Mouse (Mus musculus) layer of hippocampus, adult 2 months (tissue): Measurements from ENCODE around the gene Fkrp. TPM values are rescaled to one million over a fixed set of nuclear protein-coding genes. Genes with fewer than 3 reads are reported as not detected.
A peak's percentile ranks its signal among the peaks of the same experiment; 100 is the strongest.

Experiments used
- DNase-seq, 2 experiments: peaks; one replicate each; pipeline ENCODE4 v3.0.0; 2022; ENCODE audit warnings: low spot score in 2 of 2
- H3K27ac ChIP-seq: fragments of 200-600 bp; 2 replicates; pipeline ENCODE4 v1.8.1; 2022
- H3K4me3 ChIP-seq: fragments of 200-600 bp; 2 replicates; pipeline ENCODE4 v1.8.1; 2022; ENCODE audit warnings: mild to moderate bottlenecking
- CTCF ChIP-seq: fragments of 200-600 bp; conservative IDR thresholded peaks from 2 replicates; pipeline ENCODE4 v1.8.1; 2022; ENCODE audit warnings: antibody characterized with exemption, mild to moderate bottlenecking, moderate library complexity
- total RNA-seq, 2 experiments: library from RNA; stranded (reverse); gene quantifications; 2 replicates each; pipeline ENCODE4 v1.2.3; 2021

The Fkrp gene
- total RNA-seq, 2 experiments from 2014 or later, result 46.7 to 49.5 TPM

GRCm38 (mm10) chr7:16780825-16781554 is 35.5 kb downstream of the Fkrp start, which contains the start of gene Slc1a5:
Gene Slc1a5, plus strand, starts transcription at chr7:16781340.
- no peak; the same call in 1 of the 2 replicates for TF ChIP-seq CTCF
- DNase-seq, result peak; percentile 54 to 63
- Histone ChIP-seq H3K27ac (no peak within 1 kb of the TSS), H3K4me3 (peak within 1 kb of the TSS; percentile 58)

GRCm38 (mm10) chr7:16780076-16780475 is 36.5 kb downstream of the Fkrp start:
- H3K4me3 ChIP-seq, result no peak overlapping the region
- TF ChIP-seq CTCF, result no peak

GRCm38 (mm10) chr7:16775888-16776287 is 40.6 kb downstream of the Fkrp start:
- no peak overlapping the region for H3K27ac ChIP-seq
- no peak overlapping the region for H3K4me3 ChIP-seq
- TF ChIP-seq CTCF, result no peak

More at GRCm38 (mm10) chr7:16780076-16780475, 36.5 kb downstream of the Fkrp start:
- H3K27ac ChIP-seq, result no peak overlapping the region
- no peak for DNase-seq

GRCm38 (mm10) chr7:16766443-16766842 is 50.1 kb downstream of the Fkrp start:
- TF ChIP-seq CTCF, result no peak
- no peak overlapping the region for H3K4me3 ChIP-seq
- H3K27ac ChIP-seq, result no peak overlapping the region
- no peak for DNase-seq

More at GRCm38 (mm10) chr7:16775888-16776287, 40.6 kb downstream of the Fkrp start:
- no peak for DNase-seq

GRCm38 (mm10) chr7:16763463-16764218 is 52.9 kb downstream of the Fkrp start:
- Histone ChIP-seq H3K4me3 (no peak overlapping the region), H3K27ac (no peak overlapping the region)
- no peak for TF ChIP-seq CTCF
- DNase-seq, result no peak

- Histone ChIP-seq H3K27ac (0 out of 2 replicates have a peak overlapping the region, but pooled peaks have one; percentile 18), H3K4me3 (no peak overlapping the region)
- no peak for TF ChIP-seq CTCF
- no peak for DNase-seq
These were observed 54.9 kb downstream of the Fkrp start for GRCm38 (mm10) chr7:16761630-16762029.

- no peak for TF ChIP-seq CTCF
- Histone ChIP-seq H3K27ac (no peak overlapping the region), H3K4me3 (no peak overlapping the region)
- no peak for DNase-seq
These were observed 55.5 kb downstream of the Fkrp start for GRCm38 (mm10) chr7:16761005-16761481.

- DNase-seq, result no peak
- H3K4me3 ChIP-seq, result no peak overlapping the region
- no peak overlapping the region for H3K27ac ChIP-seq
- no peak for TF ChIP-seq CTCF
These were observed 56.2 kb downstream of the Fkrp start for GRCm38 (mm10) chr7:16760292-16760691.

Other genes starting within 250 kb of the Fkrp start
- 100 to 1,000 TPM; 124 to 128 TPM for gene Arhgap35, start 201.7 kb downstream of the Fkrp start, total RNA-seq
- gene Ceacam15, start 141.0 kb downstream of the Fkrp start, total RNA-seq, result not detected
- gene Ceacam9, start 94.8 kb downstream of the Fkrp start, total RNA-seq, result not detected
- gene Ap2s1, start 78.3 kb downstream of the Fkrp start, total RNA-seq, result 100 to 1,000 TPM; 237 to 271 TPM
- 1 to 10 TPM; 3.5 to 4.7 TPM for gene Slc1a5, start 35.4 kb downstream of the Fkrp start, total RNA-seq
- 100 to 1,000 TPM; 286 to 314 TPM for gene Strn4, start 843 bp downstream of the Fkrp start, total RNA-seq
- 1 to 10 TPM; 6.5 to 7.3 TPM for gene Prkd2, start 26.2 kb upstream of the Fkrp start, total RNA-seq
- gene Dact3, start 58.6 kb upstream of the Fkrp start, total RNA-seq, result 100 to 1,000 TPM; 154 to 156 TPM
- 1 to 10 TPM; 1.9 to 4.0 TPM for gene Gng8, start 75.1 kb upstream of the Fkrp start, total RNA-seq
- under 1 TPM; 0.10 to 0.20 TPM for gene Ptgir, start 89.8 kb upstream of the Fkrp start, total RNA-seq
- 1,000 to 10,000 TPM; 2,074 to 2,160 TPM for gene Calm3, start 107.4 kb upstream of the Fkrp start, total RNA-seq
- 100 to 1,000 TPM; 348 to 373 TPM for gene Pnmal2, start 128.0 kb upstream of the Fkrp start, total RNA-seq
- 100 to 1,000 TPM; 103 to 121 TPM for gene Pnmal1, start 142.9 kb upstream of the Fkrp start, total RNA-seq
- gene Gm42372, start 166.4 kb upstream of the Fkrp start, total RNA-seq, result 10 to 100 TPM; 52.3 to 55.5 TPM
- gene Ccdc8, start 176.0 kb upstream of the Fkrp start, total RNA-seq, result 1 to 10 TPM; 1.8 to 2.2 TPM
- 100 to 1,000 TPM; 148 to 155 TPM for gene Ppp5c, start 211.2 kb upstream of the Fkrp start, total RNA-seq
- gene Hif3a, start 245.7 kb upstream of the Fkrp start, total RNA-seq, result 10 to 100 TPM; 16.0 to 16.6 TPM